Mouse (Mus musculus) adrenal gland, adult 2 months (tissue): ENCODE results near the gene Galnt14. TPM values are rescaled to one million over a fixed set of nuclear protein-coding genes. Genes with fewer than 3 reads are reported as not detected.

Experiments used
- DNase-seq: peaks from one replicate; pipeline ENCODE4 v3.0.0; 2021
- long read RNA-seq: library from polyadenylated mRNA; stranded (forward); transcript quantifications from one replicate; pipeline ENCODE4 v2.0.0, GENCODE M21; 2021
- polyA plus RNA-seq: library from polyadenylated mRNA; depleted of rRNA; stranded (reverse); fragments of >200 nt; gene quantifications from 2 replicates; pipeline ENCODE4 v1.2.3, GENCODE M21; 2012; rRNA removed
- total RNA-seq, 2 experiments: library from RNA; stranded (reverse); gene quantifications; 2 replicates each; pipeline ENCODE4 v1.2.3; 2021

The Galnt14 gene
- total RNA-seq (1 to 10 TPM; 1.4 to 1.9 TPM), polyA plus RNA-seq (1.8 and 2.4 TPM in 2 replicates)
- long read RNA-seq, partial matches to known transcripts: 0 of 4 reads
- long read RNA-seq, other reads (novel, unspliced or antisense): 1 of 4 reads

DNA sequence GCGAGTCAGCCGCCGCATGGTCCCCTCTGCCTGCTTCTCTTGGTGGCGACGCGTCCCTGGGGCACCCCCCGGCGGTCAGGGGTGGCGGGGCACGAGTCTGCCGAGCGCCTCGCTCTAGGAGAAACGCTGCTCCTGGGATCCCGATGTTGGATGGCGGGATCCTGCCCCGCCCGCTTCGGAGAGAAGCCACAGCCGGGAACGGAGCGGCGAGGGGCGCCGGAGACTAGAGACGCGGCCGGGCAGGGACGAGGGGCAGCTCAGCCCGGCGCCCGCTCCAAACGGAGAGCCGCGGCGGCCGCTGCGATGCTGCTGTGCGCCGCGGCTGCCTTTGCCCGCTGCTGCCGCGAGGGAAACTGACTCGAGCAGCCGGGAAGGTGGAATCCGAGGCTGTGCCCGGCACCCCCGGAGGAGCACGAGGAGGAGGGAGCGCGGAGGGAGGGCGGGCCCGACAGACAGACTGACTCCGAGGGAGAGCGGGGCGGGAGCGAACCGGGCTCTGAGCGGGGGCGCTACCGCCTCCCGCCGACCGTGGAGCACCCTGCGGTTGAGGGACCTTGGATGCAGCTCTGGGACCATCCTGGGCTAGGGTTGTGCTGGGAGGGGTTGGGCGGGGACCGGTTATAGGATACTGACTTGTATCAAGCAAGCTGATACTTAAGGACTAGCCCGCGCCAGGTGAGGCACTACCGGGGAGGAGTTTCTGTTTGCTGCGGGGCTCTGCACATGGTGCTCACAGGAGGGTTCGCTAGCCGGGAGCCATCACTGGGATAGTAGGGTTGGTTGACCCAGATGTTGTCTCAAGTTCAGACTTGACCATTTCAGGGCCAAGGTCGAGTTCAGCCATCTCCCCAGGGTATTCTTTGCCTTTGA lies at the start of gene Galnt14:
Galnt14 (minus strand) TSS at position 412 of the 870 bp plus-strand sequence.
- DNase-seq: peak; percentile 63

DNA sequence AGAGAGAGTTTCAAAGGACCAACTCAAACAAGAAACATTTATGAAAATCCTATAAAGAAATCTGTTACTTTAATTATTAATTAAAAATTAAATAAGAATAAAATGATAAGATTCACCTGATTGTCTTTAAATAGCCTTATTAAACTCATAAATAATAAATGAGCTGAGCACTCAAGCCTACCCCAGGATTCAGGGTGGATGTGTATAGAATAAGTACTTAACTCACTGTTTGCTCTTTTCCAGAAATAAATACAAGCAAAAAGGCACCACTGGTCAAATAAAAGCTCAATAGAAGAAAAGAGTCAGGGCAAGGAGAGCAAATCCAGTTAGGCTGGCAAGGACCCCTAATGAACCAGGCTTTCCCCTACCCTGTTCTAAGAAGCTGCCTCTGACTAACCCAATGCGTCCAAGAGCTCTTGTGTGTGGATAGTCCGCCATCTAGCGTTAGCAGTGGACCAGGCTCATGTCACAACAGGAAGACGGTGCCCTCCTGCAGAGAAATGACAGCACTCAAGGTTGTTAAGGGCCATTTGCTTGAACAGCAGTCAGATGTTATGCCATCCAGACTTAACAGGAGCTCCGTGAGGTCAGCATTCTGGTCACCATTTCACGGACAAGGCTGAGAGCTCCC lies 33.5 kb upstream of the Galnt14 start:
- DNase-seq: peak; percentile 79

DNA sequence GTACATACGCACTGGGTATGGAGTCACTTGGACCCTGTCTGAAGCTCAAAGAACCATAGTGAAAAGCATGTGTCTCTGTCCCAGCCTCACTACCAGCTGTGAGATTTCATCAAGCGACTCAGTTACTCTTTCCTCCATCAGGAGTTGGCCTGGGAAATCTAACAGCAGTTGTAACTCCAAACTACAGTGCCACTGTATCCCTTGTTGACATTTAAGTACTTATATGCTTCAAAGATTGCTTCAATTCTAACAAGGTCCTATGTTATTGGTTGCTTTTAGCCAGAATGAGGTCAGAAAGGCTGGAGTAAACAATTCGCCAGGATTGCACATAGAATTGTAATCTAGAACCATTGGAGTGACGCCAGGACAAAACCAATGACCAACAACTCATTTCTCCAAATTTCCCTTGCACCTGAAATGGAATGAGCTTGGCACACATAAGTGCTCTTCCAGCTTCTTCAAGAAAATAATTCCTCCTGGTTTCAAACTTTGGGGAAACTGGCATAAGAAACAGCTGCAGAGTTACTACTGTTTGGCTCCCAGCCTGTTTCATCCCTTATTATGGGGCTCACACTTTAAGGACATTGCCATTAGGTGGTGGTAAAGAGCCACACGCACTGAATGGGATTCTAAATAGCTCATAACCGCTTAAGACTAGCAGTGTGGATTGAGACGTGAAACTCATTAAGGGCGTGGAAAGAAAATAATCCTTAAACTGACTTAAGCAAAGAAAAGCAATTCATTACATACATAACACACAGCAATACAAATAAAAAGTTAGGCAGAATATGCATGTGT lies 13.8 kb upstream of the Galnt14 start:
- DNase-seq: peak; percentile 10

DNA sequence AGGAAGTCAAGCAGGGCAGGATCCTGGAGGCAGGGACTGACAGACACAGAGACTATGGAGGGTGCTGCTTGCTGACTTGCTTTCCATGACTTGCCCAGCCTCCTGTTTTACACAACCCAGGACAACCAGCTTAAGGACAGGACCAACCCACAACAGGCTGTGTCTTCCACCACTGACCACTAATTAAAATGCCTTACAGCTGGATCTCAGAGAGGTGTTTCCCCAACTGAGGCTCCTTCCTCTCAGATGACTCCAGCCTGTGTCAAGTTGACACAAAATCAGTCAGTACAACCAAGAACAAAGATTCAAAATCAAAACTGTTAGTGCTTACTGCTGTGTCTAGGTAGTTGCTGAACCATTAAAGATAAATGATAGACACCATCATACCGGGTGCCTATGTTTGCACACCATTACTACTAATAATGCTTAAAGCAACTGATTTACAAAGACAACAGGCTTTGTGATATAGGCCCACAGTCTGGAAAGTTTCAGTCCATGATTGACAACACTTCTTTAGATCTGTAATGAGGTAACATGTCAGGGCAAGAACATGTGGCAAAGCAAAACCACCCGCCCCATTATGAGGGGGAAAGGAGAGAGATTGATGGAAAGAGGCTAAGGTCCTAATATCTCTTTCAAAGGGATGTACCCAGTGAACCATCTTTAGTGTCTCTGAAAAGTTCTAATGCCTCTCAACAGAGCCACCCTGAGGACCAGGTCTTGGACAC lies 8.9 kb upstream of the Galnt14 start:
- no peak for DNase-seq

DNA sequence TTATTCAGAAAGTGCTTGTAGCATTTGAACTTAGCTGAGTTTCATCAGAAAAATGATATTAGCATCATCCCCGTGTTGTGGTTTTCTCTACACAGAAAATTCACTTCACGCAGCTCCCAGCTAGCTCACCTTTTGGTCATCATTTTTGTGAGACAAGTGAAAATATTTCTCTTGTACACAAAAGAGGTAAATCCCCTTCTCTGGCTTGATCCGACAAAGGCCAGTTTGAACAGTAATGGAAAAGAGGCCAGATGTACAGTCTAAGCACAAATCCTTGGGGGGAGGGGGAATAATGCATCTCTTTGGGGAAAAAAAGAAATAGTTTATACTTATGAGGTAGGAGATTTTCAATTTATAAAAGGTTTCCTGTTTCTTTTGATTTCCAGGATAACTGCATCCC lies 6.4 kb upstream of the Galnt14 start:
- no peak for DNase-seq

DNA sequence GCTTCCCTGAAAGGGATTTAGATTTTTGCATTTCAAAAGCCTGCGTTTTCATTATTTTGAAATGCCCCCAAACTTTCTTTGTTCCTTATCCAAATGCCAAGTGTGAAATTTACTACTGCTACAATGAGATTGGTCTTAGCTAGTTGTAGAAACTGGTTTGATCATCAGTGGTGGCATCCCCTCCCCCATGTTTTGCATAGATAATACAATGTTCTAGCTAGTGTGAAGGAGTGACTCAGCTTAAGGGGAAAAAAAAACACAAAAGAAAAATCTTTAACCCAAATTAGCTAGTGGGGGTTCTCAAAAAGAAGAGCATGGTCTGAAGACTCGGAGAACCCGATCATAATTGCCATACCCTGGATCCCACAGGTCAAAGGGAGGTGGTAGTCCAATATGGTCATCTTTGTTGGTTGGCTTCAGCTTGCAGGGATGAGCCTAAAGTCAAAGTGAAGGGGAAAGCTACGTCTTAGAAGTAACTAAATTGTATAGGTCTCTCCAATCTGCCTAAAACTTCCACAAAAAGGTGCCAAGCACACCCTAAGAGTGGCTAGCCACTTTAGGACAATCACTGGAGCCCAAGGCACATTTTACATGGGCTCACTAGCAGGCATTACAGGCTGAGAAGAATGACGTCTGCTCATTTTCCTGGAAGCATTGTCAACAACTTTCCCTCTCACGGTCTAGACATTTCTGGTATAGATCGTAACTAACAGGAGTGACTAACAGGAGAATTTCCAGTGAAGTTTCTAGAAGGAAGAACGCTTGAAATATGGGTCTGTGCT lies 4.4 kb upstream of the Galnt14 start:
- no peak for DNase-seq

DNA sequence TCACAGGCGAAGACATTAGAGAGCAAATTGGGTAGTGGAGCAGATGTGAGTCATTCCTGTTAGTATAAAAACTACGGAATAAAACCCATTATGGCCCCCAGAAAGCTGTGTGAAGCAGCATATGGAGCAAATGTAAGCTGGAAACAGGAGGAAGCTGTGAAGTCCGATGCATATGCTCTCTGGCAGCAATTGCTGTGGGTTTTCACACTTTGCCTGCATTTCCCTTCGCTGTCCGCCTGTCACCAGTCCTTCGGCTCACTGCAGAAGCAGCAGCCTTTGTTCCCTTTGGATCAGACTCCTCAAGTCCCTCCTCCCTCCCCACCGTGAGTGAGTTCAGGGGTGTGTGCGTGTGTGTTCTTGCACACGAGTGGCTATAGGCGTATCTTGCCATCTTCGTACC lies 3.1 kb upstream of the Galnt14 start:
- DNase-seq: no peak

DNA sequence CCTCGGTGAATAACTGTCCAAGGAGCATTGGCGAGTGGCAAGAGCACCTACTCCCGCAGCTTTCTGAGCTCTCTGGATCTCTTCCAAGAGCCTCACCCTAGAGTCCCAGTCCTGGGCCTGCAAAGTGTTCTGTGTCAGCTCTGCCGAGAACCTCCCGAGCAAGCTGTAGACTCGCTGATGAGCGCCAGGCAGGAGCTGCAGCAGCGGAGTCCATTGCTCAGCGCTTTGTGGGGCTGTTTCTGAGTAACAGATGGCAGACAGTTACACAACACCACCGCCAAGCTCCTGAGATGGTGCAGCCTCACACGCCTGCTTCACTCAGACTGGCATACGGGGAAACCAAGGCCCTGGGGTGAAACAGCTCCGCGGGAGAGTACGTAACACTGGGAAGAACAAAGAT lies 1.7 kb upstream of the Galnt14 start:
- DNase-seq: no peak

DNA sequence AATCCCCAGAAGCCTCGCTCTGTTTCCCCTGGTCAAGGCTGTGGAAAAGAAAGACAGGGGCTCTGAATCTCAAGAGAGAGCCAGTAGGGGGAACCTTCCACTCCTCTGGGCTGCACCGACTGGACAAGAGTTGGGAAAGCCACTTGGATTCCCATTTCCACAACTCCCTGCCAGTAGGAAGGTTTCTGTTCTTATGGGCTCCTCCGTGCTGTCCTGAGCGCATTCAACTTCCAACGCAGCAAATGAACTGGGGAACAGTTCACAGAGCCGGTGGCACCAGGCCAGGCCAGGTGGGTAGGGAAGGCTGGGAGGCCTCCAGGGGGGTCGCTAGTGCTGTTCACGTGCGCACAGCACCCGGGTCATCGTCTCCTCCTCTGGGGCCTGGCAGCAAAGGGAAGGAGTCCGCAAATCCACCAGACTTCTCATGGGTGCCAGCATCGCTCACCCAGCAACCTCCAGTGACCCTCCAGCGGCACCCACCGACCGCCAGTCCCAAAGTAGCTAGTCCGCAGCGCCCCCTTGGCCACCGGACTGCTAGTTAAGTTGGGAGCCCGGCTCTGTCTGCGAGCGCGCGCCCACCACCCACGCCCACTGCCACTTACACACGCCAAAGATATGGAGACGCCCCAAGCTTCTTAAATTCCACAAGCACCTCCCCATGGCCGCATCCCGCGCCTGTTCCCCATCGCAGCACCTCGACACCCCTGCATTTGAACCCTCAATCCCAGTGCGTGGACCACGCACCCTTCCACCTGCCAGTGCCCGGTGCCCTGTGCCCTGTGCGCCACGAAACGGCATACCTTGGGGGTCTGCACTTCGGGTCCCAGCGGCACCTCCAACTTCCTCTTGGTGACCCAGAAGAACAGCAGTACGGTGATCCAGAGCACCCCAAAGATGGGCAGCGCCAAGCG lies 867 bp downstream of the Galnt14 start:
- DNase-seq: peak; percentile 8

DNA sequence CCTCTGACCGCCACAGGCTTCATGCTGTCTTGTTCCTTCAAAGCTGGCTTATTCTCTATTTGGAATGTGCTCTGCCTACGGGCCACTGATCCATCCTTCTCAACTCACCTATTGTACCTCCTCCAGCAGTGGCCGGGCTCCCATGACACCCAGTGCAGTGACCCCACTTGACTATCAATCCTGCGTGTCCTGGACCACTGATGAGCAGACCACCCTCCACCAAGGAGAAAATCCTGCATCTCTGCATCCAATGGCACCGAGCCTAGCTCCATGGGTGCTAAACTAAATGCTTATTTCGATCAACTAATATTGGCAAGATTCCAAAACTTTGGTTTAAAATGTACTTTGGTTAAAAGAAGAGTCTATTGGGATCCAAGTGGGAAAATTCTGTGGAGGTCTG lies 1.8 kb downstream of the Galnt14 start:
- no peak for DNase-seq

DNA sequence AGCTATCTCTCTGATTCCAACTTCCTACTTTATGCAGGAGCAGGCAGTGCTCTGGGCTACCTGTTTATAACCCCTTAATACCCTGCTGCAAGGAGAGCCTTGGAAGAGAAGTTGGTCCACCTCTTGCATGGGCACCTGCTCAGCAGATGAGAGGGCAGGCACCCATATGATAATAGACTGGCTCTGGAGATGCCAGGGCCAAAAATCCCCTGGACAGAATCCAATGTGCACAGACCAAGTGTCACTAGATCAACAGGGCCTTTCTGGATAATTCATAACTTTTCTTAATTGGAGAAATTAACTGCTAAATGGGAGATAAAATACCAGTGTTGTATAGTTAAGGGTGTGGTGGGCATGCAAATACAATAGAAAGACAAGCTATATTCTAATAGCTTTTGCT lies 6.7 kb downstream of the Galnt14 start:
- no peak for DNase-seq

DNA sequence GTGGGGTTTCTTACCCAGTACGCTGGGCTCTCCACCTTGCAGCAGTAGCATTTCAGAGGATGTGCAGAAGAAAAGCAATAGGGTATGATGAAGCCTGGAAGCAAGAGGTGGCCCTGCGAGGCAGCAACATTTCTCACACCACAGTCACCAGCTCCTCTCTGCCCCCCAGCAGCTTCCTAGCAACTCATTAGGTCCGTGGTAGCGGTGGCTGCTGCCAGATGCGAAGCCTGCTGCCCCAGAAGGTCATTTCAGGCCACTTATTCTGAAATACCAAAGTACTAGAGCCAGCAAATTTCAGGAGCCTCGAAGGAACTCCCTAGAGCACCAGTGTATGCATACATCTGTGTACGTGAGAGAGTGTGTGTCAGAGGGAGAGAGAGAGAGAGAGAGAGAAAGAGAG lies 9.2 kb downstream of the Galnt14 start:
- DNase-seq: peak; percentile 7

DNA sequence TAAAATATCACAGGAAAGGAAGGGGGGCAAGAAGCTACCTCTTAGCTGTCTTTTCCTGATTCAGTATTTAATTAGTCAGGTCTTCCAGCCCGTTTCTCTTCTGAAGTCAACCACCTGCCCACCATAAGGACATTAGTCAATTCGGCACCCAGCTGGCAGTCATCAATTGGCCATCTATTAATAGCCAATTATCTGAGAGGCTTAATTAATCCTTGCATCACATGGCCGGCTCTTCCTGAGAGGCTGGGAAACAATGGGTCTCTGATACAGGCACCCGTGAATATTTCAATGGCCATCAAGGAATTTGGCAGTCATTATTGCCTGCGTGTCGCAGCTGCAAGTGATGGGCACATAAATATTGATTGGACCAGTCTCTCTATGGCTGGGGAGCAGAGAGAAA lies 10.4 kb downstream of the Galnt14 start:
- DNase-seq: no peak

DNA sequence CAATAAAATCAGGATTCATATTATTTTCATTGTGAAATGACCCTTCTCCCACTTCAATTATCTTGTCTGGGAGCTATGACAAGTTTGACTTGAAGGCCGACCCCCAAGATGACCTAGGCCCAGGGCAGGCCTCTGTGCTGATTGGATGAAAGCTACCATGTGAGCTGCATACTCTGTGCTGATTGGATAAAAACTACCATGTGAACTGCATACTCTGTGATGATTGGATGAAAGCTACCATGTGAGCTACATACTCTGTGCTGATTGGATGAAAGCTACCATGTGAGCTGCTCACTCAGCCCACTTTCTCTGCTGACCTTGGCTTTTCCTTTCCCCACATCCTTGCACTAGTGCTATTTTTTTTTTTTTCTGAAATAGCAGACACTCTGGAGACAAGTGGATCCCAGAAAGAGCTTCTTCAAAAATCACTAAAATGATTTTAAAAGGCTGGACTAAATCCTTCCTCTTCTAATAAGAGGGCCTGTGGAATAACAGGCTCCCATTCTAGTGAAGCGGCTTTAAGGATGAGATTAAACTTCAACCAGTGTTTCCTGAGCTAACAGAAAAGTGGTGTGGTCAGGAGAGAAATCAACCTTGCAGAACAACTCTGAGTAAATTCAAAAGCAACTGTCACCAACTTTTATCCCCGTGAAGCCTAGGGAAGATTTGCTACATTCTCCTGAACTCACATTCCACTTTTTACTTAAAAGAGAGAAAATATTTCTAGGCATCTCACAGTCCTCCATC lies 15.9 kb downstream of the Galnt14 start:
- DNase-seq: no peak

DNA sequence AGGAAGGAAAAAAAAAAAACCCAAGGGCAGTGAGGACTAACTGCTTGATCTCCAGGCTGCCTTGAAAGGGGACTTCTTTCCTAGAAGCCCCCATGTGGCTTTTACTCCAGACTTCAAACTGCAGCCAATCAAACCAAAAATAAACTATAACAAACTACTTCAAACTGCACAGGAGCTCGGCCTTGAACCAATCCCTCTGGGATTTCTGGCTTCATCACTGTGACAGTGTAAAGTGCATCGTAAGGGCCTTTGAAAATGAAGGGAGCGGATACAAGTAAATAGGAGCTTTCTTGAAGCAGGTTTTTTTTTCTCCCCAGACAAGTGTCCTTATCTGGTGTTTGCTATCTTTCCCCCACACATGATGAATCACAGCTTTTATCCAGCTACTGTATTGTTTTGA lies 22.0 kb downstream of the Galnt14 start:
- DNase-seq: no peak

DNA sequence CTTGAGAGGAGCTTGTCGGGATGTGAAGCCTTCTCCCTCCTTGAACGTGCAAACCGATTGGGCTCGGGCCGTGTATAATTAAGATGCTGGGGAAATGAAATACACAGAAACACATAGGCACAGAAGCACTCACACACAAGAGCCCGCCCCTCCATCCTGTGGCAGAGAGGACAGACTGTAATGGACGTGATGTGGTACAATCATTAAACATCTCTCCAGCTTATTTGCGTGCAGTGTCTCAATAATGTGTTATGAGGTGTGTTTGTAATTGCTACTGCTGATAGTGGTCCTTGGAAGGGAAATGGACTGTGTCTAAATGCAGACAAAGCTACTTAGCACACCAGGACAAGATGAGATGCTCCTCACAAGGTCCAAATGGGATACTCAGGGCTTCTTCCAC lies 24.0 kb downstream of the Galnt14 start:
- no peak for DNase-seq

DNA sequence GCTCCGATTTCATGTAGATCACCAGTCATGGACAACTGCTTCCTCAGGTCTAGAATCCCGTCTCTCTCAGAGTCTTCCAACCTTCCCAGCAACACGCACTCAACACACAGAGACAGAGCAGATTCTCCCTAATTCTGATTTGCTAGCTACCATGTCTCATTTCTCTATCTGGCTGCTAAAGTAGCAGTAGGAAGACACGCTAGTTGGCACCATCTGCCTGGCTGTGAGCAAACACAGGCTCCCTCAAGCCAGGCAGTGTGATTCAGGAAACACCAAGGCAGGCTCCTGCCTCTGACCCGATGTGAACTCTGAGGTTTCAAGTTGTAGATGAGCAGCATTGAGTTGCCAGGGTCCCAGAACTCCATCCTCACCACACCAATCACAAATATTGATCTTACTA lies 25.5 kb downstream of the Galnt14 start:
- no peak for DNase-seq

DNA sequence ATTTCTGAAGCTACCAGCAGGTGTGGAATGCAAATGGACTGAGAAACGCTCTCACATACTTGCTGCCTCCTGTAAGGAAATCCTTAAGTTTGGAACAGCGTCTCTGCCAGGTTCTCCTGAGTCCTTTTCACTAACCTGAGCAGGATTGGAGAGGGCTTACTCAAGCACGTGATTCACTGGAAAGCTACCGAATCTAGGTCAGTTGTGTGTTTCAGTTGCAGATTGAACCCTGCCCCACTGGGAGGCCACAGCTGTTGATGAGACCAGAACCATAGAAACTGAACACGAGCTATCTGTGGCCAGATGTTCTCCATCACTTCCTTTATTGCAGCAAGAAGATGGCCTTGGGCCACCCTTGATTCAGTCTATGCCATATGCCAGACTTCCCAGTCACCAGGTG lies 38.3 kb downstream of the Galnt14 start:
- DNase-seq: no peak

DNA sequence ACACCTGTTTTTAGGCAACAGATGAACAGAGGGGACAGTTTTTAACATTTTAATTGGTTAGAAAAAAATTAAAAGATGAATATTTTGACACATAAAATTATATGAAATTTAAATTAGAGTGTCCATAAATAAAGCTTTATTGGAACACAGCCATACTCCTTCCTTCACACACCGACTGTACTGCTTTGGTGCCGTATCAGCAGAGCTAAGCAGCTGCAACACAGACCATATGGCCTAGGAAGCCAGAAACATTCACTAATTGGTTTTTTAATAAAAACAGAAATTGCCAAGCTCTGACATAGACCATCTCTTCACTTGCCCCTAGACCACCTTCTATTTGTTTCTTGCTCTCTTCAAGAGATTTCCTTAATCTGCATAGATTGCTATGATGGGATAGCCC lies 40.2 kb downstream of the Galnt14 start:
- no peak for DNase-seq
